Mouse (Mus musculus) E14TG2a.4 (cell line): ENCODE results near the gene Ranbp10.

Source experiments
- CTCF ChIP-seq: conservative IDR thresholded peaks from 2 replicates; pipeline ENCODE4 v1.5.1; 2014; ENCODE audit warnings: low read length
- NANOG ChIP-seq: IDR thresholded peaks from 2 replicates; pipeline ENCODE4 v1.6.1; 2014; ENCODE audit warnings: borderline replicate concordance, low read length, mixed read lengths
- POU5F1 ChIP-seq: IDR thresholded peaks from 2 replicates; pipeline ENCODE4 v1.6.1; 2014; ENCODE audit warnings: low read length, borderline replicate concordance

GRCm38 (mm10) chr8:105807766-105808165, 19.4 kb downstream of the Ranbp10 start:
- TF ChIP-seq CTCF = no peak
- TF ChIP-seq NANOG = no peak
- no peak for TF ChIP-seq POU5F1
